Comparison of ENCODE assay signal across 14 mouse cellular contexts in the genomic region with DNA sequence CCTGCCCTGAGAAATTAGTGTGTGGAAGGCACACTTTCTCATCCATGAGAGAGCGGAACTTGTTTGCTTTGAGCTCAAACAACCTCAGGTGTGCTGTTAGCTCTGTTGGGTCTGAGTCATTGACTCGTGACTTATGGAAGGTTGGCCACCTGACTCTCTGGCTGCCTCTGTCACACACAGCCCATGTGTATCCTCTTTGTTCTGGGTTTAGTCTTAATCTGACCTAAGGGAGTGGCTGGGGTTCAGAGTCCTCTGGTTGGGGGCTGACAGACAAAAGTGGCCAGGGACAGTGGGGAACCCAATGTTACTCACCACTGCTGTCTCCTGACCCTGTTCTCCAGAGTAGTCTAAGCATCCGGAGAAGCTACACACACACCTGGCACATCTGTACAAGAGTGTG. TPM values are rescaled to one million over a fixed set of nuclear protein-coding genes. Genes with fewer than 3 reads are reported as not detected.
DNase-seq lines count a peak whose midpoint lies in the region; ATAC-seq lines count a peak whose summit lies in the region.
"Had no signal": no experiment of that assay in that cellular context is flagged by ENCODE, and none has a peak within 500 bp of the region (broad histone marks: within the 10 kb centered on the region; RNA-seq: fewer than 3 reads in every experiment).

No protein-coding gene starts in this region.

- H3K4me3 ChIP-seq in hindbrain, embryonic 10.5 days, result no peak overlapping the region
- no peak overlapping the region for H3K4me3 ChIP-seq in hindbrain, embryonic 14.5 days (replicated peaks; ENCODE audit: low read length)
- H3K4me3 ChIP-seq in midbrain, embryonic 16.5 days (ENCODE audit: low read depth, low read length), result no peak overlapping the region
- no peak overlapping the region for H3K4me3 ChIP-seq in midbrain, embryonic 15.5 days
- H3K4me3 ChIP-seq: hindbrain, embryonic 12.5 days; kidney, embryonic 15.5 days had no signal

- no peak for DNase-seq in hindbrain, embryonic 10.5 days (ENCODE audit: low spot score)
- no peak for DNase-seq in hindbrain, embryonic 14.5 days (ENCODE audit: low spot score)
- DNase-seq in naive thymus-derived CD4-positive, alpha-beta T cell, adult 2 months (ENCODE audit: low read depth), result peak; percentile 20
- no peak for DNase-seq in cerebellum, postnatal 4 days (ENCODE audit: low spot score in 2 of 2)
- DNase-seq in layer of hippocampus, postnatal 14 days (ENCODE audit: low spot score in 2 of 2), result no peak
- DNase-seq: adrenal gland, adult 8-10 months had no signal

- peak overlapping the region; percentile 66 for H3K27ac ChIP-seq in hindbrain, embryonic 10.5 days
- H3K27ac ChIP-seq in hindbrain, embryonic 14.5 days, result no peak overlapping the region
- H3K27ac ChIP-seq in midbrain, embryonic 16.5 days (ENCODE audit: low read length), result no peak overlapping the region
- H3K27ac ChIP-seq in midbrain, embryonic 15.5 days, result no peak overlapping the region
- H3K27ac ChIP-seq: hindbrain, embryonic 12.5 days; kidney, embryonic 15.5 days had no signal

- no peaks in the 10 kb centered on the region for H3K27me3 ChIP-seq in hindbrain, embryonic 10.5 days (ENCODE audit: insufficient read depth, poor library complexity, severe bottlenecking)
- H3K27me3 ChIP-seq in hindbrain, embryonic 14.5 days (ENCODE audit: control insufficient read depth, insufficient read depth, low read length), result no peaks in the 10 kb centered on the region
- no peaks in the 10 kb centered on the region for H3K27me3 ChIP-seq in midbrain, embryonic 16.5 days (ENCODE audit: control insufficient read depth, insufficient read depth, low read depth, low read length)
- H3K27me3 ChIP-seq in midbrain, embryonic 15.5 days (replicated peaks), result no peaks in the 10 kb centered on the region
- H3K27me3 ChIP-seq: hindbrain, embryonic 12.5 days; kidney, embryonic 15.5 days had no signal

- no peak overlapping the region for H3K4me2 ChIP-seq in hindbrain, embryonic 14.5 days (replicated peaks)
- no peak overlapping the region for H3K4me2 ChIP-seq in midbrain, embryonic 16.5 days (ENCODE audit: low read length)
- no peak overlapping the region for H3K4me2 ChIP-seq in midbrain, embryonic 15.5 days
- H3K4me2 ChIP-seq: lung, embryonic 14.5 days had no signal

- no peaks in the 10 kb centered on the region for H3K9me3 ChIP-seq in hindbrain, embryonic 10.5 days
- no peaks in the 10 kb centered on the region for H3K9me3 ChIP-seq in hindbrain, embryonic 14.5 days (ENCODE audit: control insufficient read depth, low read length)
- no peaks in the 10 kb centered on the region for H3K9me3 ChIP-seq in midbrain, embryonic 16.5 days (replicated peaks; ENCODE audit: control insufficient read depth, low read length, poor library complexity, severe bottlenecking)
- H3K9me3 ChIP-seq in midbrain, embryonic 15.5 days, result no peaks in the 10 kb centered on the region
- H3K9me3 ChIP-seq: hindbrain, embryonic 12.5 days; kidney, embryonic 15.5 days had no signal

- ATAC-seq in hindbrain, embryonic 14.5 days (ENCODE audit: low FRiP score), result no peak
- peak; percentile 43; the same call in 1 of the 2 replicates for ATAC-seq in midbrain, embryonic 16.5 days
- no peak for ATAC-seq in midbrain, embryonic 15.5 days (replicated peaks)

- WGBS in hindbrain, embryonic 10.5 days, result 91% methylated on average over 3 of the region's 3 CpGs
- WGBS in hindbrain, embryonic 14.5 days, result 96% methylated on average over 3 of the region's 3 CpGs
- WGBS in midbrain, embryonic 16.5 days, result 87% methylated on average over 3 of the region's 3 CpGs
- 87% methylated on average over 3 of the region's 3 CpGs for WGBS in midbrain, embryonic 15.5 days

- peaks cover 10% of the 10 kb centered on the region; the same call in 1 of the 2 replicates for H3K4me1 ChIP-seq in hindbrain, embryonic 10.5 days (replicated peaks)
- H3K4me1 ChIP-seq in hindbrain, embryonic 14.5 days (replicated peaks; ENCODE audit: control insufficient read depth, insufficient read depth, low read length), result no peaks in the 10 kb centered on the region
- no peaks in the 10 kb centered on the region for H3K4me1 ChIP-seq in midbrain, embryonic 16.5 days (ENCODE audit: control insufficient read depth, insufficient read depth, low read length)
- H3K4me1 ChIP-seq in midbrain, embryonic 15.5 days, result peaks cover 3% of the 10 kb centered on the region; the same call in 1 of the 2 replicates
- H3K4me1 ChIP-seq: kidney, embryonic 15.5 days had no signal

- H3K9ac ChIP-seq in hindbrain, embryonic 14.5 days, result no peak overlapping the region
- no peak overlapping the region for H3K9ac ChIP-seq in midbrain, embryonic 16.5 days (ENCODE audit: low read depth, low read length)
- H3K9ac ChIP-seq in midbrain, embryonic 15.5 days, result no peak overlapping the region
- H3K9ac ChIP-seq: hindbrain, embryonic 12.5 days; kidney, embryonic 15.5 days; lung, embryonic 14.5 days had no signal

- H3K36me3 ChIP-seq in hindbrain, embryonic 10.5 days, result no peaks in the 10 kb centered on the region
- no peaks in the 10 kb centered on the region for H3K36me3 ChIP-seq in hindbrain, embryonic 14.5 days (replicated peaks; ENCODE audit: control insufficient read depth, insufficient read depth)
- no peaks in the 10 kb centered on the region for H3K36me3 ChIP-seq in midbrain, embryonic 16.5 days (ENCODE audit: control insufficient read depth, insufficient read depth, low read length)
- no peaks in the 10 kb centered on the region for H3K36me3 ChIP-seq in midbrain, embryonic 15.5 days (replicated peaks)
- H3K36me3 ChIP-seq: hindbrain, embryonic 12.5 days; kidney, embryonic 15.5 days had no signal

RNA-seq across cellular contexts. Expression of a gene that starts 39.0 kb away (rescaled TPM):
- polyA plus RNA-seq in hindbrain, embryonic 10.5 days (2016; fragmentation: Nextera tagmentation; extraction: Ambion mirVana), result 50.8 and 59.3 TPM in 2 replicates
- polyA plus RNA-seq in hindbrain, embryonic 14.5 days (2014; fragmentation: Nextera tagmentation; extraction: Ambion mirVana), result 9.8 and 13.6 TPM in 2 replicates
- 6.5 and 7.9 TPM in 2 replicates for polyA plus RNA-seq in midbrain, embryonic 16.5 days (2015; fragmentation: Nextera tagmentation; extraction: Ambion mirVana)
- 6.7 and 8.8 TPM in 2 replicates for polyA plus RNA-seq in midbrain, embryonic 15.5 days (2015; fragmentation: Nextera tagmentation; extraction: Ambion mirVana)
- 1 to 10 TPM; 1.3 to 2.1 TPM for total RNA-seq in layer of hippocampus, postnatal 14 days (2021)
- total RNA-seq: gastrocnemius, adult 8-10 months had no signal

RNA-seq across cellular contexts. Expression of a gene that starts 51.7 kb away (rescaled TPM):
- not detected in 2 replicates for polyA plus RNA-seq in hindbrain, embryonic 10.5 days (2016; fragmentation: Nextera tagmentation; extraction: Ambion mirVana)
- polyA plus RNA-seq in hindbrain, embryonic 14.5 days (2014; fragmentation: Nextera tagmentation; extraction: Ambion mirVana), result 0.14 and 0.31 TPM in 2 replicates
- polyA plus RNA-seq in midbrain, embryonic 16.5 days (2015; fragmentation: Nextera tagmentation; extraction: Ambion mirVana), result 0.21 and 0.25 TPM in 2 replicates
- 0.13 and 0.29 TPM in 2 replicates for polyA plus RNA-seq in midbrain, embryonic 15.5 days (2015; fragmentation: Nextera tagmentation; extraction: Ambion mirVana)
- under 1 TPM; 0.48 to 0.76 TPM for total RNA-seq in layer of hippocampus, postnatal 14 days (2021)
- total RNA-seq: adrenal gland, adult 8-10 months; ES-E14; gastrocnemius, adult 8-10 months had no signal
- polyA plus RNA-seq: C2C12; lung, embryonic 14.5 days had no signal

RNA-seq across cellular contexts. Expression of a gene that starts 59.5 kb away (rescaled TPM):
- polyA plus RNA-seq in hindbrain, embryonic 10.5 days (2016; fragmentation: Nextera tagmentation; extraction: Ambion mirVana), result 37.8 and 46.9 TPM in 2 replicates
- 50.7 and 56.3 TPM in 2 replicates for polyA plus RNA-seq in hindbrain, embryonic 14.5 days (2014; fragmentation: Nextera tagmentation; extraction: Ambion mirVana)
- 64.5 and 67.6 TPM in 2 replicates for polyA plus RNA-seq in midbrain, embryonic 16.5 days (2015; fragmentation: Nextera tagmentation; extraction: Ambion mirVana)
- 57.4 and 60.4 TPM in 2 replicates for polyA plus RNA-seq in midbrain, embryonic 15.5 days (2015; fragmentation: Nextera tagmentation; extraction: Ambion mirVana)
- total RNA-seq in layer of hippocampus, postnatal 14 days (2021), result 100 to 1,000 TPM; 110 to 130 TPM
